Mouse (Mus musculus) liver, embryonic 11.5 days (tissue): Measurements from ENCODE around the gene A830005F24Rik. TPM values are rescaled to one million over a fixed set of nuclear protein-coding genes. Genes with fewer than 3 reads are reported as not detected.
"Not testable (repeated sequence)": the region's sequence is repeated elsewhere in the genome, so short reads cannot be mapped to it uniquely, and the experiment has no call there.

Source experiments
- ATAC-seq: fragments of 200-750 bp; cut with Nextera tagmentation; replicated peaks from 2 replicates; pipeline ENCODE4 v1.8.0; 2017; ENCODE audit warnings: moderate number of reproducible peaks, mild to moderate bottlenecking, moderate TSS enrichment, moderate library complexity; ENCODE audit not compliant: low FRiP score
- DNase-seq: peaks from one replicate; pipeline ENCODE4 v3.0.0-alpha.2; 2017; ENCODE audit warnings: low spot score
- H3K27ac ChIP-seq: fragments of 300-500 bp; sonication (generic); 2 replicates; pipeline ENCODE4 v1.5.1; 2014; ENCODE audit warnings: mild to moderate bottlenecking, low read depth, low read length, control low read depth
- H3K27me3 ChIP-seq: fragments of 300-500 bp; sonication (generic); replicated peaks from 2 replicates; pipeline ENCODE4 v1.6.1; 2014; ENCODE audit warnings: low read length, mixed read lengths; ENCODE audit not compliant: control insufficient read depth, insufficient read depth
- H3K36me3 ChIP-seq: fragments of 300-500 bp; sonication (generic); 2 replicates; pipeline ENCODE4 v1.6.1; 2014; ENCODE audit warnings: mild to moderate bottlenecking, low read length, moderate library complexity, mixed read lengths; ENCODE audit not compliant: control insufficient read depth, insufficient read depth
- H3K4me1 ChIP-seq: fragments of 300-500 bp; sonication (generic); replicated peaks from 2 replicates; pipeline ENCODE4 v1.6.1; 2014; ENCODE audit warnings: low read length, mixed read lengths; ENCODE audit not compliant: control insufficient read depth, insufficient read depth
- H3K4me2 ChIP-seq: fragments of 300-500 bp; sonication (generic); 2 replicates; pipeline ENCODE4 v1.6.1; 2014; ENCODE audit warnings: mild to moderate bottlenecking, control low read depth, moderate library complexity
- H3K4me3 ChIP-seq: fragments of 300-500 bp; sonication (generic); 2 replicates; pipeline ENCODE4 v1.5.1; 2014; ENCODE audit warnings: low read depth, low read length, control low read depth
- H3K9ac ChIP-seq: fragments of 300-500 bp; sonication (generic); 2 replicates; pipeline ENCODE4 v1.6.1; 2014; ENCODE audit warnings: low read depth, low read length, control low read depth
- H3K9me3 ChIP-seq: fragments of 300-500 bp; sonication (generic); 2 replicates; pipeline ENCODE4 v1.6.1; 2016; ENCODE audit warnings: low read length, inconsistent platforms, mixed read lengths; ENCODE audit not compliant: control insufficient read depth
- WGBS: fragments of 180-500 bp; shearing (Covaris S2); extraction: QIAGEN DNeasy Blood & Tissue Kit; methylation state at CpG from one replicate; pipeline ENCODE4 v1.1.7; 2014; 5-methylcytosine and 5-hydroxymethylcytosine counted together
- polyA plus RNA-seq: library from polyadenylated mRNA; unstranded; fragments of >200 nt; fragmentation: Nextera tagmentation; extraction: Ambion mirVana; gene quantifications from 2 replicates; pipeline ENCODE4 v1.2.1, GENCODE M21; 2014

A830005F24Rik gene
- polyA plus RNA-seq, 1 experiment from 2014 or later, result 1.5 TPM

- Histone ChIP-seq H3K4me3 (no peak overlapping the region), H3K4me2 (no peak overlapping the region), H3K27ac (no peak overlapping the region), H3K9me3 (peaks cover 2% of the 10 kb centered on the region; the same call in 1 of the 2 replicates), H3K36me3 (peaks cover 14% of the 10 kb centered on the region), H3K27me3 (no peaks in the 10 kb centered on the region), H3K4me1 (no peaks in the 10 kb centered on the region), H3K9ac (no peak overlapping the region)
- 85% methylated on average over 4 of the region's 4 CpGs for WGBS
- DNase-seq (no peak), ATAC-seq (no peak)
Observed at GRCm38 (mm10) chr13:48498676-48499075, 14.7 kb upstream of the A830005F24Rik start.

GRCm38 (mm10) chr13:48502422-48502821 is 10.9 kb upstream of the A830005F24Rik start:
- Histone ChIP-seq H3K4me3 (no peak overlapping the region), H3K36me3 (peaks cover 27% of the 10 kb centered on the region), H3K9me3 (peaks cover 2% of the 10 kb centered on the region; the same call in 1 of the 2 replicates), H3K4me2 (no peak overlapping the region), H3K9ac (no peak overlapping the region), H3K27me3 (no peaks in the 10 kb centered on the region), H3K4me1 (no peaks in the 10 kb centered on the region), H3K27ac (no peak overlapping the region)
- ATAC-seq, result no peak
- WGBS, result 68% methylated on average over 5 of the region's 5 CpGs
- no peak for DNase-seq

GRCm38 (mm10) chr13:48508661-48509060 is 4.7 kb upstream of the A830005F24Rik start:
- DNase-seq (no peak), ATAC-seq (no peak)
- Histone ChIP-seq H3K9me3 (no peaks in the 10 kb centered on the region), H3K9ac (no peak overlapping the region), H3K27ac (no peak overlapping the region), H3K27me3 (no peaks in the 10 kb centered on the region), H3K4me2 (no peak overlapping the region), H3K36me3 (peaks cover 18% of the 10 kb centered on the region), H3K4me1 (peaks cover 7% of the 10 kb centered on the region), H3K4me3 (no peak overlapping the region)
- 82% methylated on average over 9 of the region's 9 CpGs for WGBS

GRCm38 (mm10) chr13:48515861-48516260 is 2.5 kb downstream of the A830005F24Rik start:
- H3K9me3 ChIP-seq, result no peaks in the 10 kb centered on the region
- H3K9ac ChIP-seq, result no peak overlapping the region
- no peaks in the 10 kb centered on the region for H3K27me3 ChIP-seq
- no peaks in the 10 kb centered on the region for H3K36me3 ChIP-seq
- H3K4me3 ChIP-seq, result no peak overlapping the region
- no peak overlapping the region for H3K4me2 ChIP-seq
- 78% methylated on average over 4 of the region's 4 CpGs for WGBS
- H3K27ac ChIP-seq, result no peak overlapping the region
- DNase-seq, result no peak
- ATAC-seq, result no peak
- peaks cover 7% of the 10 kb centered on the region for H3K4me1 ChIP-seq

- not testable (repeated sequence) for H3K9me3 ChIP-seq, DNase-seq, ATAC-seq
Observed at GRCm38 (mm10) chr13:48519122-48519521, 5.8 kb downstream of the A830005F24Rik start.

GRCm38 (mm10) chr13:48525745-48526144 is 12.4 kb downstream of the A830005F24Rik start:
- Histone ChIP-seq H3K9ac (no peak overlapping the region), H3K36me3 (no peaks in the 10 kb centered on the region), H3K27ac (no peak overlapping the region), H3K4me2 (no peak overlapping the region), H3K4me3 (no peak overlapping the region), H3K4me1 (no peaks in the 10 kb centered on the region), H3K9me3 (no peaks in the 10 kb centered on the region), H3K27me3 (no peaks in the 10 kb centered on the region)
- DNase-seq (no peak), ATAC-seq (no peak)
- WGBS, result 63% methylated on average over 5 of the region's 5 CpGs

More at GRCm38 (mm10) chr13:48519122-48519521, 5.8 kb downstream of the A830005F24Rik start:
- H3K27me3 ChIP-seq, H3K4me1 ChIP-seq, H3K4me2 ChIP-seq, H3K36me3 ChIP-seq, H3K4me3 ChIP-seq, H3K27ac ChIP-seq, H3K9ac ChIP-seq: not testable (repeated sequence)

GRCm38 (mm10) chr13:48528123-48528871 is 14.9 kb downstream of the A830005F24Rik start:
- no peak overlapping the region for H3K27ac ChIP-seq
- no peak; the same call in 1 of the 2 replicates for ATAC-seq
- DNase-seq, result no peak
- H3K4me2 ChIP-seq, result no peak overlapping the region
- no peaks in the 10 kb centered on the region for H3K27me3 ChIP-seq
- H3K4me1 ChIP-seq, result no peaks in the 10 kb centered on the region
- H3K9me3 ChIP-seq, result no peaks in the 10 kb centered on the region
- H3K36me3 ChIP-seq, result no peaks in the 10 kb centered on the region
- H3K4me3 ChIP-seq, result no peak overlapping the region
- 51% methylated on average over 15 of the region's 15 CpGs for WGBS
- no peak overlapping the region for H3K9ac ChIP-seq

GRCm38 (mm10) chr13:48529028-48529427 is 15.7 kb downstream of the A830005F24Rik start:
- ATAC-seq, result no peak
- no peak overlapping the region for H3K9ac ChIP-seq
- no peak for DNase-seq
- H3K27me3 ChIP-seq, result no peaks in the 10 kb centered on the region
- no peaks in the 10 kb centered on the region for H3K9me3 ChIP-seq
- WGBS, result 42% methylated on average over 2 of the region's 2 CpGs
- H3K4me1 ChIP-seq, result no peaks in the 10 kb centered on the region
- H3K4me2 ChIP-seq, result no peak overlapping the region
- no peak overlapping the region for H3K4me3 ChIP-seq
- H3K27ac ChIP-seq, result no peak overlapping the region
- no peaks in the 10 kb centered on the region for H3K36me3 ChIP-seq

GRCm38 (mm10) chr13:48530685-48531084 is 17.3 kb downstream of the A830005F24Rik start:
- no peak for ATAC-seq
- Histone ChIP-seq H3K4me1 (no peaks in the 10 kb centered on the region), H3K27ac (no peak overlapping the region), H3K4me2 (no peak overlapping the region), H3K9ac (no peak overlapping the region), H3K4me3 (no peak overlapping the region), H3K27me3 (no peaks in the 10 kb centered on the region), H3K36me3 (peaks cover 3% of the 10 kb centered on the region; the same call in 1 of the 2 replicates), H3K9me3 (no peaks in the 10 kb centered on the region)
- 49% methylated on average over 2 of the region's 2 CpGs for WGBS
- no peak for DNase-seq
